Mouse (Mus musculus): ENCODE results near the gene Rnf126.

The Rnf126 gene

DNA sequence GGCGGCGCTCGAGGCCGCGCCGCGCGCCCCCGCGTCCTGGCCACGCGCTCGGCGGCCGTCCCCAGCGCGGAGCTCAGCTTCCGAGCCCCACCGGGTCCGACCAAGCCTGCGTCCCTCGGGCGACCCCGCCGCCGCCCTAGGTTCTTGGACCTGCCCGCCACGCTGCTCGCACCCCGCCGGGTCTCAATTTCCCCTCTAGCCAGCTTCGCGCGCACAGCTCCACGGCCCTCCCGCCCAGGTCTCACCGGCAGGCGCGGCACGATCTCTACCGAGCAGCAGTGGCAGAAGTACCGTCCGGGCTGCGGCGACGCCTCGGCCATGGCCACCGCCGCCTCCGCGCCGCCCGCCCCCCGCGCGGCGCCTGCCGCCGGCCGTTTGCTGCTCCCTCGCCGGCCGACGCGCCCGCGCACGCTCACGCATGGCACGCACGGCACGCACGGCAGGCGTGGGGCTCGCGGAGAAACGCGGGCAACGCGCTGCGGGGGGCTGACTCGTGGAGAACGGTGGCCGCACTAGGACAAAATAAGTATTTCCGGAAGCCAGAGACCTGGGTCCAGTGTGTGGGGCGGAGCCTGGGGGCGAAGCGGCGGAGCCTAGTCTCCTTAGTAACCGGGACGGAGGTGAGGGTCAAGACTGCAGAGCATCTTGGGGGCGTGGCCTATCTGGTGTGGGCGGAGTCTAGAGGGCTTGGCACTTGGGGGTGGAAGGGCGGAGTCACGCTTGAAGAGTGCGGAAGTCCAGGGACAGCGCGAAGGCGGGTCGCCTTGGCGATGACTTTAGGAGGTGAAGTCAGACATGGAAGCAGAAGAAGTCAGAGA is at the start of gene Rnf126:
Gene Rnf126 (minus strand): TSS at position 445 of the 818 bp plus-strand sequence.
- DNase-seq (ENCODE audit: low read depth, low spot score), result peak; percentile 99

DNA sequence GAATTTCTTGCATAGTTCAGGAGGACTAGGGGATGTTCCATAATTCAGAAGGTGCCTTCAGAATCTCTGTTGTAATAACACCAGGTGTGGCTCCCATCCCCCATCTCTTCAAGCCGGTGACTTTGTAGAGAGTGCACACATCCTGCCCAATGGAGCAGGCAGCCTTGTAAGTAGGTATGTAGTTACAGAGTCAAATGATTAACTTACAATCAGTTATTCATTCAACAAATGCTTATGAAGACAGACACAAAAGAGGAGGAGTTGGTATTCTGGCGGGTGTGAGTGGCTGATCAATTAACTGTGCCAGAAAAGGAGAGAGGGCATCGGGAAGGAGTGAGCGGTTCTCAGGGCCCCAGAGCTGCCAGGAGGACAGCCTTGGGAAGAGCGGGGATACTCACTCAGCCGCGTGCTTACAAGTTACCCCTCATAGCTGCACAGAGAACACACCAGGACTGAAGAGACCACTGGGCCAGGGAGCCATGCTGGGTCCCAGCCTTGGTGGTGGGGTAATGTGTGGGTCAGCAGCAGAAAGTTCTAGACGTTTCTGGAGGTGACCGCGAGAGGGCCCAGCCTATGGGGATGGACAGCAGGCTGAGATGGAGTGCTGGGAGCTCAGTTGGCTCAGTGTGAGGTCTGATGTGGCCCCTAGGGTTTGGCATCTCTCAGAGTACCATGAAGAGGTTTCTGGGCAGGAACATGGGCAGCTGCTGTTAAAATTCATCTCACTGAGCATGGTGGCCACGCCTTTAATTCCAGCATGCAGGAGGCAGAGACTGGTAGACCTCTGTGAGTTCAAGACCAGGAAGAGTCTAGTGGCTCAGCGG is 49.1 kb upstream of the Rnf126 start:
- DNase-seq (ENCODE audit: low read depth, low spot score), result no peak

DNA sequence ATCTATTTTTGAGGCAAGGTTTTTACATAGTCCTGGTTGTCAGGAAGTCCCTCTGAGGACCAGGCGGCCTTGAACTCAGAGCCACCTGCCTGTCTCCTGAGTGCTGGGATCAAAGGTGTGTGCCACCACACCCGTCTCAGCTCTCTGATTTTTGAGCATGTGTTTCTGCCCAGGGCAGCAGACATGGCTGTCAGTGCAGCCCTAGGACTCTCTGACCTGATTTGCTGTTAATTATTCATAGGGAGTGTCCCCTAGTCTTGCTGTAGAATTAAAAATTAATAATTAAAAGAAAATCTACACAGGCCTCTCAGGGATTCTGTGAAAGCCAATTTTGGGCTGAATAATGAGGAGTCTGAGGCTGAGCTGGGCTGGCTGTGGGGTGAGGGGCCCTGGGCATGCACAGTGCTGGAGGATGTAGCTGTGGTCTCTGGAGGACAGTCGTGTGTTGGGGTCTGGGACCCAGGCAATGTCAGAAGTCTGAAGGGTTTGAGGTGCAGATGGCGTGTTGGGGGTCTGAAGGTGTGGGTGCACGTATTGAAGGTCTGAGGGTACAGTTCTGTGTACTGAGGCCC is 47.6 kb upstream of the Rnf126 start:
- DNase-seq (ENCODE audit: low read depth, low spot score), result no peak

DNA sequence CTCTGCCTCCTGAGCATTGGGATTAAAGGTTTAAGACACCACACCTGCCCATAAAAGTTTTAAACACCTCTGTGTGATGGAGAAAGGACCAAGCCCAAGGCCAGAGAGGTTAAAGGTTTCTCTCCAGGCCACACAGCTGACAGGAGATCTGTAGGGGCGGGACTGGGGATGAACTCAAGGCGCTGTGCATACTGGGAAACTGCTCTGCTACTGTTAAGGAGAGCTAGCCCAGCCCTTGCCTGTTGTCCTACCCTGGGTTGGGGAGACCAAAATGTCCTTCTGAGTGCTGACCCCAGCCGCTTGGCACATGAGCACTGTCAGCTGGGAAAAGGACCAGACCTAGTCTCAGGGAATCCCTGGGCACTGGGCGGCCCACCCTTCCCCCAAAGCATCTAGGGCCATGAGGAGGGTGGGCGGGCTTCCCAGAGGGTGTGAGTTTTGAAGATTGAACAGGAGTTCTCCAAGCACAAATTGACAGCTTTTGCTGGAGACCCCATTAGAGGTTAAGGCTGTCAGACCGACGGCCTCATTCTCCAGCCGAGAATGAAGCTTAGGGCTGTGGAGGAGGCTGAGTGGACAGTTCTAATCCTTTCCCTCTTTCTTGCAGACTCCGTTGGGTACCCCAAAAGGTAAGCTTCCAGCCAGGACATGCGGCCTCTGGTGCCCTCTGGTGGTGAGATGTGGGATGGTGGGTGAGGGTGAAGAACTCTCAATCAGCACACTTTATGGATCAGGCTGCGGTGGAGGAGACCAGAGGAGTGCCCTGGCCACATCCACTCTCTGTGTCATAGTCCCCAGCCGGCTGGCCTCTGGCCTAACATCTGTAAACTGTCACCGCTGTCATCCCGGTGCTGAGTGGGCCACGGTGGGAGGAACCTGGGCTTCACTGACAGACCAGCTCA is 45.2 kb upstream of the Rnf126 start:
- DNase-seq (ENCODE audit: low read depth, low spot score), result peak; percentile 76

DNA sequence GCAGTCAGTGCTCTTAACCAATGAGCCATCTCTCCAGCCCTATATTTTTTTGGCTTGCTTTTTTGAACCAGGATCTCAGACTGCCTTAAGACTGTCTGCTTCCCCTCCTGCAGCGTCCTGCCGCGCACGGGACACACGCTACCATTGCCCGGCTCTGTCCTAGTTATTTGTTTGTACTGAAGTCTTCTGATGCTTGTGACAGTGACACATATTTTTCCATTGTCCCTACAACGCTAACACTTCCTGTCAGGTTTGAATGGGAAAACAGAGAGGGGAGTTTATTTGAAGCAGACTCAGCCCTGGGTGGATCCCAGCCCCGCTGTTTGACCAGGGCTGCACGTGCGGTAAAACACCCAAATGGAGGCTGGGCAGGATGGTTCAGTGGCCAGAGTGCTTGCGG is 42.0 kb upstream of the Rnf126 start:
- no peak for DNase-seq (ENCODE audit: low read depth, low spot score)

DNA sequence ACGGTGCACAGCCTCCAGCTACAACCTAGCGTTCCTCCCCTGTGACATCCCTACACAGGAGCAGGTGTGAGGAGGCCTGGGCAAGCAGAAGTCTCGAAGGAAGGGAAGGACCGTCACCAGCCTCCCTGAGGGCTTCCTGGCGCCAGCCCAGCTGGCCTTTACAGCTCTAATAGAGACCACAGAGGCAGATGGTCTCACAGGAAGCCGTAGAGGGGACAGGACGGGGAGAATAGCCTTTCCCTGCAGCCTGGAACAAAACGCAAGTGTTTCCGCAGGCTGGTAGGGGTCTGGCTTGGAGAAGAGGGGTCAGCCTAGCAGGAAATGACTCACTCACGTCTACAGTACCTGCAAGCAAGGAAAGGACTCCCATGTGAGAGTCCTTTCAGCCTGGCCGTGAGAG is 41.1 kb upstream of the Rnf126 start:
- no peak for DNase-seq (ENCODE audit: low read depth, low spot score)

DNA sequence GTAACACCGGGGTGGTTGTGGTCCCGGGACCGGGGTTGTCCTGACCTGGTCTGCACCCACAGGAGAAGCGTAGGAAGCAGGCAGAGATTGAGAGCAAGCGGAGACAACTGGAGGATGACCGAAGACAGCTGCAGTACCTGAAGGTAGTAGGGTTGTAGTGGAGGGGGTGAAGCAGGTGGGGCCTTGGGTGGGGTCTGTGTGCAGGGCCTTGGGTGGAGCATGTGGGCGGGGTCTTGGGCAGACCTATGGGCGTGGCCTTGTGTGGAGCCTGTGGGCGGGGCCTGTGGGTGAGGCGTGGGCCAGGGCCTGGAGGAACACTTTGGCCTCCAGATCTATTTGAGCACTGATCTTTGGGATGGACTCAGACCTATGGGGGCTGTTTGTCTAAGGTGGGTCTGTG is 40.2 kb upstream of the Rnf126 start:
- no peak for DNase-seq (ENCODE audit: low read depth, low spot score)

DNA sequence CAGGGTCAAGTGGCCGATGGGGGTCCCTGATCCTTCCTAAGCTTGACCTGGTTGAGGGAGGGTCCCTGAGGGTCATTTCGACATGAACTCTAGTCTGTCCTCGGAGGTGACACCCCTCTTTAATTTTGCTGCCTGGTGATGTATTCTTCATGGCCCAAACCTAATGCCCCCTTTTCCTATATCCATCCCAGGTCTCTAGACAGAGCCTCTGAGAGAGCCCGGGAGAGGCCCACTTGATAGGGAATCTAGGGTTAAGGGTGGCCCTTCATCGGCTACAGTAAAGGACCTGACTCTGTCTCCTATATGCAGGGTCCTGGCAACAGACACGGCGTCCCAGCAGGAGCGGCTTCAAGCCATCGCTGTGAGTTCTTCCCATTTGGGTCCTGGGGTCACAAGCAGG is 39.6 kb upstream of the Rnf126 start:
- DNase-seq (ENCODE audit: low read depth, low spot score), result no peak

DNA sequence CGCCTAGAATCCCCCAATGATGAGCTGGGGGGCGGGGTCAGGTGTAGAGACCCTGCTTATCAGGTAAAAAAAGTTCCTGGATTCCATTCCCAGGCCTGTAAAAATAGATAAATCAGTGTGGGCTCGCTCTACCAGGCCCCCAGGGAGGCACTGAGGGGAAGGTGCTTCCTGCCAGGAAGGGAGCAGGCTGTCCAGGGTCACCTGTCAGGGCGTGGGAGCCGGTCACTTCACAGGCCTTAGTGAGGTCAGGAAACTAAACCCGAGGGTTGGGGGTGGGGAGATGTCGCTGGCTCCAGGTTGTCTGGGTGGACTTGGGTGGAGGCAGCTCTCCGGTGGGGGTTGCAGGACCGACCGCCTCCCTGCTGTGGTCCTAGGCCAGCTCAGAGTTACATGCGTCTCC is 38.9 kb upstream of the Rnf126 start:
- DNase-seq (ENCODE audit: low read depth, low spot score), result no peak

DNA sequence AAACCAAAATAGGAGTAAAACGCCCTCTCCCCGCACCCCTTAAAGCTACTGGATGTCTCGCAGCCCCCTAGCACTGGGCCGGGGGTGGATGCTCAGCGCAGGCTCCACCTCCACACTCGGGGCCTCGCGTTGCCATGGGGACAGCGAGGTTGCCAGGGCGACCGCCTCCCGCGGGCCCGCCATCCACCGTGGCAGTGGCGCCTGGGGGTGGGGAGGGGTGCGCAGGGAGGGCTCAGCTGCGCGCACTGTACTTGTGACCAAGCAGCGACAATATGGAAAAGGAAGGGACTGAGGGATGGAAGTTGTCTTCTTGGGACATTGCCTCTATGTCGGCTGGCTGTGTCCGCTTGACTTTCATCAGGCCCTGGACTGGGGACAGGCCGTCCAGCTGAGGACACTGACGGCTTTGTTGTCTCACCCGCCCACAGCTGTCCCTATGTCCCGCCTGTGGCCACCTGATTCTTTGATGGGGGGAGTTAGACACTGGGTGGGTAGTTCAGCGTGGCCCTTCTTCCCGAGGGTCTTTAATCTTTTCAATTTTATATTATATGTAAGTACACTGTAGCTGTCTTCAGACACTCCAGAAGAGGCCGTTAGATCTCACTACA is 37.1 kb upstream of the Rnf126 start:
- peak; percentile 80 for DNase-seq (ENCODE audit: low read depth, low spot score)

DNA sequence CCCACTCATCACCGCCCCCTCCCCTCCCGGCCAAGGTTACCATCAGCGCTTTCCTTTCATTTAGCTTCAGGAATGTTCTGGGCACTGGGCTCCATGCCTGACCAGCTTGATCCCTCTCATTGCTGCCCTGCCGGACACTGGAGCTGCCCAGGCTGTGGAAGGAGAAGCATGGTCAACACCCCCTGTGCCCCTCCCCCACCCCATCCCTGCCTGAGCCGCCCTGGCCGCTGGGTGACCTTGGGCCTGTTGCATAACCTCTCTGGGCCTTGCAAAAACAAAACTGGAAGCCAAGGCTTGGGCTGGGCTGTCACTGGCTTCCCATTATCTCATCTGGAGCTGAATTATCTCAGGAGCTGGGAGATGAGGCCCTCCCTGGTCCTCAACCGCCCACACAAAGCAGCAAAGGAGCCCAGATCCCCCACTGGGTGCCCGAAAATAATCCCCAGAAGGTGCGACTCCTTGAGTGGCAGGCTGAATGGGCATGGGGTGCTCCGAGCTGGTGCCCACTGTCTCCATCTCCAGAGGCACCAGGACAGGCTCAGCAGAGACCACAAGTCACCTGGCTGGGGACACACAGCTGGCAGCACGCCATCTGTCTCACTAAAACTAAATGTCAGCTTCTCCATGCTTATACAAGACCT is 35.7 kb upstream of the Rnf126 start:
- no peak for DNase-seq (ENCODE audit: low read depth, low spot score)

DNA sequence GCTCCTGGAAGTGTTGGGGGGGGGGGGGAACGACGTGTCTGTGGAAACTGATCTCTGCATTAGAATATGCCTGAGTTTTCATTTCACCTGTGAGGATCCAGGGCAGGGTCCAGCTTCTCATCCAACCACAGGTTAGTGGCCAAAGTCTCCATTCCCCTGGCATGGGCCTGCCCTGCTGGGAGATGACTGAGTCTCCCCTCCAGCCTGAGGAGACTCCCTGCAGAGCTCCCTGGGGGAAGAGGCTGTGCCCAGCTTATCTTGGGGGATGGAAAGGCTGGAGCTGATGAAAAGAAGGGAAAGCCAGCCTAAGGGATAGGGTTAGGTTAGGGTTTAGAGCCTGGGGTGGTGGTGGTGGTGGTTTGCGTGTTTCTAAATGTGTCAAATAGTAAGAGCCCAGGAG is 35.1 kb upstream of the Rnf126 start:
- no peak for DNase-seq (ENCODE audit: low read depth, low spot score)

DNA sequence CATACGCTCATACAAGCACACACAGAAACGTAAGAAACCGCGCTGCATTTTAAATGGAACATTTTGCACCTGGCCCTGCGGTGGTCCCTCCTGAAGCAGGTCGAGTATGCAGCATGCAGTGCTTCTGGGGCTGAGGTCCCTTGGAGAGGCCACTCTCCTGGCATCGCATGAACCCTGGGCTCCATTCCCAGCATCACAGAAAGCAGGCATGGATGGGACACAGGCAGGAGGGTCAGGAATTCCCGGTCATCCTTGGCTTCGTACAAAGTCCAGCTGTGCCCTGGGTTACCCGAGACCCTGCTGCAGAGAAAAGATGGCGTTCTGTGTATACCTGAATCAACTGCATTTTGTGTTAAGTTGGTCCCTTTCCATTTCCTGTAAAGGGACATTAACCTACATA is 33.8 kb upstream of the Rnf126 start:
- DNase-seq (ENCODE audit: low read depth, low spot score), result no peak

DNA sequence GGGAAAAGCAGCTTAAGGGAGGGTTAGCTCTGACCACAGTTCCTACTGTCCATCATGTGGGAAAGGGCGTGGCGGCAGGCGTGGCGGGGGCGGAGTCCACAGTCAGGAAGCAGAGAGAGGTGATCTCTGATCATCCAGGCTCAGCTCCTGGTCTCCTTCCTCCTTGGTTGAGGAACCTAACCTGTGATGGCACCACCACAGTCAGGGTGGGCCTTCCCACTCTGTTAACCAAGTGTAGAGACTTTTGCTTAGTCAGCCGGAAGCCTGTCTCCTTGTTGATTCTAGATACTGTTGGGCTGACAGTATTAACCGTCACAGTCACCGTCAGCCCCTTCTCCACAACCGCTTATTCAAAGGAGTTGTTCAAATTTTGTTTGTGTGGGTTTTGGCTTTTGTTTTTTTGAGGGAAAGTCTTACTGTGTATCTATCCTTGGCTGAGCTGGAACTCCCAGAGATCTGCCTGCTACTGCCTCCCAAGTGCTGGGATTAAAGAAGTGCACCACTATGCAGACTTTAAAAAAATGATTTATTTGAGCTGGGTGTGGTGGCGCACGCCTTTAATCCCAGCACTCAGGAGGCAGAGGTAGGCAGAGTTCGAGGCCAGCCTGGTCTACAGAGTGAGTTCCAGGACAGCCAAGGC is 31.7 kb upstream of the Rnf126 start:
- no peak for DNase-seq (ENCODE audit: low read depth, low spot score)

DNA sequence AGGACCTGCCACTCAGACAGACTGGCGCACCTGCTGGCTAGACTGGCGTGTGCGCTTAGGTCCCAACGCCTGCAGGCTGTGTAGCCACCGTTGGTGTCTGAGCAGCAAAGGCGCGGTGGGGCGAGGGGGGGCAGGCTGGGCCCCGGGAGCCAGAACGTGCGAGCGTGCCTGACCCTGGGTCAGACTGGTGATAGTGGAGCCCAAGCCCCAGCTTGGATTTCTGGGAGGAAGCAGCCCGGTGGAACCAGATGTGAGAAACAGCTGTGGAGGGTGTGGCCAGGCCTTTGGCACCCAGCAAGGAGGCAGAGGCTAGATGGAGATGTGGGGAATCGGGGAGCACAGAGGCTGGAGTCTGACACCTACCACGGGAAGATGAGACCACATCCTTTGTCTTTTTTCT is 30.6 kb upstream of the Rnf126 start:
- DNase-seq (ENCODE audit: low read depth, low spot score), result no peak

DNA sequence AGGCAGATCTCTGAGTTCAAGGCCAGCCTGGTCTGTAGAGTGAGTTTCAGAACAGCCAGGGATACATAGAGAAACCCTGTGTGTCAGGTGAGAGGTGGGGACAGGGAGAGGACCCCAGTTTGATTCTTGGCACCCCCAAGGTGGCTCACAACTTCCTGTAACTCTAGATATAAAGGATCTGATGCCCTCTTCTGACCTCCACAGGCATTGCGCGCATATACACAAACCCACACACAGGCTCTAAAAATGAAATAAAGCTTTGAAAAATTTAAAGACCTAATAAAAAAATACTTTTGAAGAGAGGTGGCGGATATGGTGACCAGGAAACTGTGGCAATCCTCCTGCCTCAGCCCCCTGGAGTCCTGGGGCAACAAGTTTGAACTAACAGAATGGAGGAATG is 29.2 kb upstream of the Rnf126 start:
- no peak for DNase-seq (ENCODE audit: low read depth, low spot score)

DNA sequence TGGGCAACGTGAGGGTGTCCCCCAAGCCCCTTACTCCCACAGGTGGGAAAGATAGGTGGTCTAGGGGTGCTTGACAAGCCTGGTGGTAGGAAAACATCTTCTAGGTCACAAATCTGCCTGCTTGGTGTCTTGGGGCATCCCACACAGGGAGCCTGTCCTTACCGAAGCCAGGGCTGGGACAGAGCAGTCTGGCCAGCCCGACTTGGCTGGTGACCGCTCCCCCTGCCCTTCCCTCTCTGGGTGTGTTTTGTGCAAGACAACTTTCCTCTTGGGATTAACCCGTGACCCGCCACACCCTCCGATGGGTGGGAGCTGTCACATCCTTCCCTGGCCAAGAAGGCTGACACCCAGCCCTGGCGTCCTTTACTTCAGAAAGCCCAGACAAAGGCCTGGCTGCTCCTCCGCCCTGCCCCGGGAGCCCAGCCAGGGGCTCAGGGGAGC is 27.8 kb upstream of the Rnf126 start:
- DNase-seq (ENCODE audit: low read depth, low spot score), result no peak

DNA sequence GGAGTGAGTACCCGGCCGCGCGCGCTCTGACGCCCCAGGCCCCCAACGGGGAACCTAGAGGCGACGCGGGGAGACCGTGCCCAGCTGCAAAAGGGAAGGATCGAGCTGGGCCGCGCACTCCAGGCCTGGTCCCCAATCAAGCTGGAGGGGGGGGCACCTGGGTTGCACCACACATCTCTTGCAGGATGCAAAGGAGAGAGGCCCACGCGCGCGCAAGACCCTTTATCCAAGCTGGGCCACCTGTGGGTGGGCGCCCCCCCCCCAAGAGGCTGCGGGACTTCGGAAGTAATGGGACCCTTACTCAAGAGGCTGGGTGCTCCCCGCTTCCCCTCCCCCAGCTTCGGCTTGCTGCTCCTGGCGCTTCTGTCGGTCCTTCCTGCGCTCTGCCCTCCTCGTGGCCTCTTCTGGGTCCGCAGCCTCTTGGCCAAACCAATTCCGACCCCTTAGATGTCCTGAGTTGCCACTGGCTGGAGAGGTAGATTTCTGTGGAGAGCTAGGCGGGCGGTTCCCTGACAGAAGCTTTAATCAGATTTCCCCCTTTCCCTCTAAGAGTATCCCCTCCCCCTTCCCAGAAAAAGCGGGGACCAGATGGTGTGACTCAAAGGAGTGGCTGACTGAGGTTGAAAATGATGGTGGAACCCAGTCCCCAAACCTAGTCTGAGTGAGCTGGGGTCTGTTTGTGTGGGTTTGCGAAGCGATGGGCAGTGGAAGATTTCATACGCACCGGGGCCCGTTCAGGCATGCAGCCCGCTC is 27.2 kb upstream of the Rnf126 start:
- peak; percentile 35 for DNase-seq (ENCODE audit: low read depth, low spot score)

DNA sequence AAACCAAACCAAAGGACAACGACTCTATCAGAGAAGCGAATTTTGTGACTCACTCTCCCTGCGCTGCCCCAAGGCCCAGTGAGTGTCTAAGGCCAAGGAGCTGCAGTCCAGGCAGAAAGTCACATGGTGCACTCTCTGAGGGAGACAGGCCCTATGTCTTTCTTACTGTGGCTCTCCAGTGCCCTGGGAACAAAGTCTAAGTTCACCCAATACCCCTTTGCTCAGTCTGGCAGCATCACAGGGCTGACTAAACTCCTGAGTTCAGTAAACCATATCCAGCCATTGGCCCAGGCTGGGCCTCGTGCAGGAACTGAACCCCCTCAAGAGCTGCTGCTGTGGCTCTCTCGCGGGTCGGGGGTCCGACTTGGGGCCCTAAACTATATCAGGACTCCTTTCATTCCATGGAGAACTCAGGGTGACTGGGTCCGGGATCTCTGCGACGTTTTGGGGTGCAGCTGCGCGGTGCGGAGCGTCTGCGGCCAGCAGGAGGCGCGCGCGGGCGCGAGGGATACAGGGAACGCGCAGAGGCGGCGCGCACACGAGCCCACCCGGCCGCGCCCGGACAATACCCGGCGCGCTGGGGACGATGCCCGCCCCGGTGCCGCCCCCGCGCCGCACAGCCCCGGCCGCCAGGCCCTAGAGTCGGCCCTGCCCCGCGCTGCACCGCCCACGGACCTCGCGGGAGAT is 26.4 kb upstream of the Rnf126 start, which contains the start of gene Palm:
Gene Palm (plus strand): TSS at position 522 of the 687 bp plus-strand sequence.
- DNase-seq (ENCODE audit: low read depth, low spot score), result peak; percentile 71
